Comparison of ENCODE assay signal across 16 mouse cellular contexts in genomic region chr1:137176696-137177095, GRCm38 (mm10).
"Had no signal": no experiment of that assay in that cellular context is flagged by ENCODE, and none has a peak within 500 bp of the region (broad histone marks: within the 10 kb centered on the region; RNA-seq: fewer than 3 reads in every experiment).

No protein-coding gene starts in this region.

- H3K27ac ChIP-seq: kidney, postnatal 0 days; limb, embryonic 15.5 days; liver, embryonic 12.5 days; neural tube, embryonic 12.5 days had no signal

- H3K27me3 ChIP-seq: limb, embryonic 15.5 days; liver, embryonic 12.5 days; neural tube, embryonic 12.5 days had no signal

- H3K4me1 ChIP-seq: limb, embryonic 15.5 days; liver, embryonic 12.5 days; megakaryocyte, embryonic 14.5 days had no signal

- H3K4me3 ChIP-seq: limb, embryonic 15.5 days; liver, embryonic 12.5 days; megakaryocyte, embryonic 14.5 days; myocyte; neural tube, embryonic 12.5 days had no signal

- H3K36me3 ChIP-seq: limb, embryonic 15.5 days; liver, embryonic 12.5 days; neural tube, embryonic 12.5 days had no signal

- H3K4me2 ChIP-seq: limb, embryonic 15.5 days; liver, embryonic 12.5 days; lung, embryonic 14.5 days; neural tube, embryonic 12.5 days had no signal

- H3K9ac ChIP-seq: limb, embryonic 15.5 days; liver, embryonic 12.5 days; lung, embryonic 14.5 days; neural tube, embryonic 12.5 days had no signal

- ATAC-seq: liver, embryonic 12.5 days had no signal

- H3K9me3 ChIP-seq: limb, embryonic 15.5 days; liver, embryonic 12.5 days; megakaryocyte, embryonic 14.5 days; neural tube, embryonic 12.5 days had no signal

- DNase-seq: kidney, adult 11 months; kidney, adult 9 months; kidney, postnatal 36 days; layer of hippocampus, adult 9-11 months; layer of hippocampus, postnatal 36 days; lung, embryonic 14.5 days; lung, postnatal 10 days; lung, postnatal 4 days; thymus, adult 18-20 months; thymus, postnatal 14 days had no signal
